Mouse (Mus musculus): ENCODE data around the gene Nos1ap. TPM values are rescaled to one million over a fixed set of nuclear protein-coding genes. Genes with fewer than 3 reads are reported as not detected.

Nos1ap gene
- polyA plus RNA-seq, 1 experiment from 2014 or later, result 24.6 TPM

GRCm38 (mm10) chr1:170478791-170479457 is 110.7 kb downstream of the Nos1ap start:
- 61% methylated on average over 4 of the region's 4 CpGs for WGBS

GRCm38 (mm10) chr1:170477636-170478600 is 111.7 kb downstream of the Nos1ap start:
- ATAC-seq, result peak; percentile 50
- H3K9ac ChIP-seq (ENCODE audit: low read depth, low read length), result peak overlapping the region; percentile 44; the same call in 1 of the 2 replicates
- H3K27me3 ChIP-seq (ENCODE audit: control insufficient read depth, insufficient read depth, low read depth, low read length), result no peaks in the 10 kb centered on the region
- no peak overlapping the region for H3K4me2 ChIP-seq (ENCODE audit: low read length)
- WGBS, result 15% methylated on average over 10 of the region's 10 CpGs
- H3K9me3 ChIP-seq (replicated peaks; ENCODE audit: control insufficient read depth, low read length, poor library complexity, severe bottlenecking), result no peaks in the 10 kb centered on the region
- peak overlapping the region; percentile 19; the same call in 1 of the 2 replicates for H3K27ac ChIP-seq (ENCODE audit: low read length)
- H3K36me3 ChIP-seq (ENCODE audit: control insufficient read depth, insufficient read depth, low read length), result no peaks in the 10 kb centered on the region
- no peak overlapping the region for H3K4me3 ChIP-seq (ENCODE audit: low read depth, low read length)
- H3K4me1 ChIP-seq (ENCODE audit: control insufficient read depth, insufficient read depth, low read length), result peaks cover 15% of the 10 kb centered on the region

More at GRCm38 (mm10) chr1:170478791-170479457, 110.7 kb downstream of the Nos1ap start:
- no peak overlapping the region for H3K9ac ChIP-seq (ENCODE audit: low read depth, low read length)
- H3K27me3 ChIP-seq (ENCODE audit: control insufficient read depth, insufficient read depth, low read depth, low read length), result no peaks in the 10 kb centered on the region
- H3K4me1 ChIP-seq (ENCODE audit: control insufficient read depth, insufficient read depth, low read length), result peaks cover 16% of the 10 kb centered on the region
- no peak for ATAC-seq
- H3K27ac ChIP-seq (ENCODE audit: low read length), result no peak overlapping the region
- H3K9me3 ChIP-seq (replicated peaks; ENCODE audit: control insufficient read depth, low read length, poor library complexity, severe bottlenecking), result no peaks in the 10 kb centered on the region
- H3K36me3 ChIP-seq (ENCODE audit: control insufficient read depth, insufficient read depth, low read length), result no peaks in the 10 kb centered on the region
- no peak overlapping the region for H3K4me3 ChIP-seq (ENCODE audit: low read depth, low read length)
- no peak overlapping the region for H3K4me2 ChIP-seq (ENCODE audit: low read length)

- H3K27ac ChIP-seq (ENCODE audit: low read length), result no peak overlapping the region
- ATAC-seq, result no peak
- H3K4me2 ChIP-seq (ENCODE audit: low read length), result no peak overlapping the region
- WGBS, result 86% methylated on average over 6 of the region's 6 CpGs
- no peak overlapping the region for H3K4me3 ChIP-seq (ENCODE audit: low read depth, low read length)
- no peaks in the 10 kb centered on the region for H3K27me3 ChIP-seq (ENCODE audit: control insufficient read depth, insufficient read depth, low read depth, low read length)
- no peaks in the 10 kb centered on the region for H3K36me3 ChIP-seq (ENCODE audit: control insufficient read depth, insufficient read depth, low read length)
- peaks cover 13% of the 10 kb centered on the region for H3K4me1 ChIP-seq (ENCODE audit: control insufficient read depth, insufficient read depth, low read length)
- H3K9me3 ChIP-seq (replicated peaks; ENCODE audit: control insufficient read depth, low read length, poor library complexity, severe bottlenecking), result no peaks in the 10 kb centered on the region
- no peak overlapping the region for H3K9ac ChIP-seq (ENCODE audit: low read depth, low read length)
Observed at GRCm38 (mm10) chr1:170473460-170473859, 116.2 kb downstream of the Nos1ap start.

- H3K4me1 ChIP-seq (ENCODE audit: control insufficient read depth, insufficient read depth, low read length), result peaks cover 7% of the 10 kb centered on the region
Observed at GRCm38 (mm10) chr1:170472861-170473260, 116.8 kb downstream of the Nos1ap start.

GRCm38 (mm10) chr1:170466099-170467009 is 123.3 kb downstream of the Nos1ap start:
- H3K9ac ChIP-seq (ENCODE audit: low read depth, low read length), result no peak overlapping the region
- H3K27ac ChIP-seq (ENCODE audit: low read length), result no peak overlapping the region
- no peaks in the 10 kb centered on the region for H3K9me3 ChIP-seq (replicated peaks; ENCODE audit: control insufficient read depth, low read length, poor library complexity, severe bottlenecking)
- WGBS, result 75% methylated on average over 6 of the region's 6 CpGs
- H3K27me3 ChIP-seq (ENCODE audit: control insufficient read depth, insufficient read depth, low read depth, low read length), result no peaks in the 10 kb centered on the region
- no peak overlapping the region for H3K4me2 ChIP-seq (ENCODE audit: low read length)
- no peak overlapping the region for H3K4me3 ChIP-seq (ENCODE audit: low read depth, low read length)
- ATAC-seq, result peak; percentile 46; the same call in 1 of the 2 replicates
- H3K4me1 ChIP-seq (ENCODE audit: control insufficient read depth, insufficient read depth, low read length), result no peaks in the 10 kb centered on the region
- no peaks in the 10 kb centered on the region for H3K36me3 ChIP-seq (ENCODE audit: control insufficient read depth, insufficient read depth, low read length)

More at GRCm38 (mm10) chr1:170472861-170473260, 116.8 kb downstream of the Nos1ap start:
- Histone ChIP-seq H3K9me3 (replicated peaks; ENCODE audit: control insufficient read depth, low read length, poor library complexity, severe bottlenecking) (no peaks in the 10 kb centered on the region), H3K4me3 (ENCODE audit: low read depth, low read length) (no peak overlapping the region), H3K9ac (ENCODE audit: low read depth, low read length) (no peak overlapping the region), H3K27ac (ENCODE audit: low read length) (no peak overlapping the region), H3K4me2 (ENCODE audit: low read length) (no peak overlapping the region), H3K27me3 (ENCODE audit: control insufficient read depth, insufficient read depth, low read depth, low read length) (no peaks in the 10 kb centered on the region), H3K36me3 (ENCODE audit: control insufficient read depth, insufficient read depth, low read length) (no peaks in the 10 kb centered on the region)
- ATAC-seq, result no peak

GRCm38 (mm10) chr1:170462140-170462539 is 127.5 kb downstream of the Nos1ap start:
- H3K4me2 ChIP-seq (ENCODE audit: low read length), result no peak overlapping the region
- H3K4me3 ChIP-seq (ENCODE audit: low read depth, low read length), result no peak overlapping the region
- H3K36me3 ChIP-seq (ENCODE audit: control insufficient read depth, insufficient read depth, low read length), result no peaks in the 10 kb centered on the region
- WGBS, result 65% methylated on average over 1 of the region's 1 CpGs
- H3K9ac ChIP-seq (ENCODE audit: low read depth, low read length), result no peak overlapping the region
- no peaks in the 10 kb centered on the region for H3K27me3 ChIP-seq (ENCODE audit: control insufficient read depth, insufficient read depth, low read depth, low read length)
- no peaks in the 10 kb centered on the region for H3K9me3 ChIP-seq (replicated peaks; ENCODE audit: control insufficient read depth, low read length, poor library complexity, severe bottlenecking)
- ATAC-seq, result no peak
- no peak overlapping the region for H3K27ac ChIP-seq (ENCODE audit: low read length)
- H3K4me1 ChIP-seq (ENCODE audit: control insufficient read depth, insufficient read depth, low read length), result no peaks in the 10 kb centered on the region

- no peaks in the 10 kb centered on the region for H3K9me3 ChIP-seq (replicated peaks; ENCODE audit: control insufficient read depth, low read length, poor library complexity, severe bottlenecking)
- H3K4me3 ChIP-seq (ENCODE audit: low read depth, low read length), result no peak overlapping the region
- H3K27me3 ChIP-seq (ENCODE audit: control insufficient read depth, insufficient read depth, low read depth, low read length), result no peaks in the 10 kb centered on the region
- no peak overlapping the region for H3K27ac ChIP-seq (ENCODE audit: low read length)
- no peaks in the 10 kb centered on the region for H3K4me1 ChIP-seq (ENCODE audit: control insufficient read depth, insufficient read depth, low read length)
- H3K36me3 ChIP-seq (ENCODE audit: control insufficient read depth, insufficient read depth, low read length), result no peaks in the 10 kb centered on the region
- WGBS, result 56% methylated on average over 5 of the region's 5 CpGs
- peak; percentile 71 for ATAC-seq
- no peak overlapping the region for H3K4me2 ChIP-seq (ENCODE audit: low read length)
- H3K9ac ChIP-seq (ENCODE audit: low read depth, low read length), result no peak overlapping the region
Observed at GRCm38 (mm10) chr1:170459896-170460602, 129.6 kb downstream of the Nos1ap start.

GRCm38 (mm10) chr1:170457673-170458072 is 132.0 kb downstream of the Nos1ap start:
- Histone ChIP-seq H3K4me1 (ENCODE audit: control insufficient read depth, insufficient read depth, low read length) (no peaks in the 10 kb centered on the region), H3K4me3 (ENCODE audit: low read depth, low read length) (no peak overlapping the region), H3K36me3 (ENCODE audit: control insufficient read depth, insufficient read depth, low read length) (no peaks in the 10 kb centered on the region), H3K27me3 (ENCODE audit: control insufficient read depth, insufficient read depth, low read depth, low read length) (no peaks in the 10 kb centered on the region), H3K4me2 (ENCODE audit: low read length) (no peak overlapping the region), H3K9me3 (replicated peaks; ENCODE audit: control insufficient read depth, low read length, poor library complexity, severe bottlenecking) (no peaks in the 10 kb centered on the region), H3K27ac (ENCODE audit: low read length) (no peak overlapping the region), H3K9ac (ENCODE audit: low read depth, low read length) (no peak overlapping the region)
- WGBS, result 89% methylated on average over 4 of the region's 4 CpGs
- ATAC-seq, result no peak

Measured in midbrain, embryonic 16.5 days (tissue).